Mouse (Mus musculus): ENCODE data around the gene Bsx. TPM values are rescaled to one million over a fixed set of nuclear protein-coding genes. Genes with fewer than 3 reads are reported as not detected.

Gene Bsx
- polyA plus RNA-seq, 1 experiment from 2014 or later: 0.14 TPM

DNA sequence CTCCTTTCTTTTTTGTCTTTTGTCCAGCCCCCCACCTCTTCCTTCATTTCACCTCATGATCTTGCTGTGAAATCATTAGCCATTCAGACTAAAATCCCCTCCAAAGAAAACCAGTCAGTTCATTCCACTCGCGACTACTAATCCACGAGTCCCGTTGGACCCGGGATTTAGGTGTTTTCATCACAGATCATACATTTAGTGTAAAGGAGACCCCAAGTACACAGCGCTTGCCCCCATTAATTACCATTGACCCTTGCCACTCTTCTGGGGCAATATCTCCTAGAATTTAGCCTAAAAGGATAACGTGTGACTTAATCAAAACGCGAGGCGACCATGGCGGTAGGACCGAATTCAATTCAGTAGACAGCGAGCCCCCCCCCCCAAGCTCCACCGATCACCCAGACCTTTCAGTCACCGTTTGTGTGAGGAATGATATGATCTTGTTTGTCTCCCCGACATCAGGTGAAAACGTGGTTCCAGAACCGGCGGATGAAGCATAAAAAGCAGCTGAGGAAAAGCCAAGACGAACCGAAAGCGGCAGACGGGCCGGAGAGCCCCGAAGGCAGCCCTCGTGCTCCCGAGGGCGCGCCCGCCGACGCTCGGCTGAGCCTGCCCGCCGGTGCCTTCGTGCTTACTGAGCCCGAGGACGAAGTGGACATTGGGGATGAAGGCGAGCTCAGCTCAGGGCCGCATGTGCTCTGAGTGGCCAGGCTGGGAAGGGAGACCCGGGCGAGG, 3.4 kb downstream of the Bsx start:
- no peak for DNase-seq (ENCODE audit: low spot score)
- Histone ChIP-seq H3K9me3 (replicated peaks; ENCODE audit: control insufficient read depth, low read length) (no peaks in the 10 kb centered on the region), H3K4me1 (ENCODE audit: control insufficient read depth, insufficient read depth, low read length) (no peaks in the 10 kb centered on the region; the same call in 1 of the 2 replicates), H3K27me3 (ENCODE audit: control insufficient read depth, insufficient read depth, low read length) (peaks cover 73% of the 10 kb centered on the region), H3K36me3 (replicated peaks; ENCODE audit: control insufficient read depth, insufficient read depth, low read depth, low read length) (no peaks in the 10 kb centered on the region), H3K9ac (replicated peaks; ENCODE audit: low read length) (no peak overlapping the region), H3K4me3 (ENCODE audit: low read depth, low read length) (no peak overlapping the region), H3K27ac (replicated peaks; ENCODE audit: low read depth, low read length) (no peak overlapping the region), H3K4me2 (ENCODE audit: low read depth, low read length) (peak overlapping the region; percentile 13; the same call in 1 of the 2 replicates)
- no peak for ATAC-seq (replicated peaks; ENCODE audit: insufficient number of reproducible peaks, low FRiP score, low TSS enrichment, low read depth)
- WGBS: 1% methylated on average over 42 of the region's 42 CpGs

DNA sequence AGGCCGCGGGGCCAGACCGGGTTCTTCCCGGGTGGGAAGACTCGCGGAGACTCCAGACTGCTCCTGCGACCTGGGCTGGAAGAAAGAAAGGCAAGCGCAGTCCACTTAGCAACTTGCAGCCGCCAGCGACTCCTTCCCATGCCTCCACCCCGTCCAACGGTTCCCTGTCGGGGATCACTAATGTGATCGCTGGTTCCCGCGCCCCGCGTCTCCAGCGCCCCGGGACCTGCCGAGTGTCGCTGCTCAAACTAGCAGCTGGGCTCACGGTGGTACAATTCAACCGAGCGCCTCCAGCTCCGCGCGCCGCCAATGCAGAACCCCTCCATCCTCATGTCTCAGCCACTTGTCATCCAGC, 3.9 kb downstream of the Bsx start:
- H3K27me3 ChIP-seq (ENCODE audit: control insufficient read depth, insufficient read depth, low read length): peaks cover 67% of the 10 kb centered on the region
- H3K4me3 ChIP-seq (ENCODE audit: low read depth, low read length): 0 out of 2 replicates have a peak overlapping the region, but pooled peaks have one; percentile 3
- no peak for ATAC-seq (replicated peaks; ENCODE audit: insufficient number of reproducible peaks, low FRiP score, low TSS enrichment, low read depth)
- no peak overlapping the region for H3K9ac ChIP-seq (replicated peaks; ENCODE audit: low read length)
- H3K4me1 ChIP-seq (ENCODE audit: control insufficient read depth, insufficient read depth, low read length): no peaks in the 10 kb centered on the region; the same call in 1 of the 2 replicates
- no peak overlapping the region for H3K27ac ChIP-seq (replicated peaks; ENCODE audit: low read depth, low read length)
- DNase-seq (ENCODE audit: low spot score): no peak
- no peaks in the 10 kb centered on the region for H3K9me3 ChIP-seq (replicated peaks; ENCODE audit: control insufficient read depth, low read length)
- peak overlapping the region; percentile 13; the same call in 1 of the 2 replicates for H3K4me2 ChIP-seq (ENCODE audit: low read depth, low read length)
- WGBS: under 1% methylated on average over 27 of the region's 29 CpGs
- H3K36me3 ChIP-seq (replicated peaks; ENCODE audit: control insufficient read depth, insufficient read depth, low read depth, low read length): no peaks in the 10 kb centered on the region

DNA sequence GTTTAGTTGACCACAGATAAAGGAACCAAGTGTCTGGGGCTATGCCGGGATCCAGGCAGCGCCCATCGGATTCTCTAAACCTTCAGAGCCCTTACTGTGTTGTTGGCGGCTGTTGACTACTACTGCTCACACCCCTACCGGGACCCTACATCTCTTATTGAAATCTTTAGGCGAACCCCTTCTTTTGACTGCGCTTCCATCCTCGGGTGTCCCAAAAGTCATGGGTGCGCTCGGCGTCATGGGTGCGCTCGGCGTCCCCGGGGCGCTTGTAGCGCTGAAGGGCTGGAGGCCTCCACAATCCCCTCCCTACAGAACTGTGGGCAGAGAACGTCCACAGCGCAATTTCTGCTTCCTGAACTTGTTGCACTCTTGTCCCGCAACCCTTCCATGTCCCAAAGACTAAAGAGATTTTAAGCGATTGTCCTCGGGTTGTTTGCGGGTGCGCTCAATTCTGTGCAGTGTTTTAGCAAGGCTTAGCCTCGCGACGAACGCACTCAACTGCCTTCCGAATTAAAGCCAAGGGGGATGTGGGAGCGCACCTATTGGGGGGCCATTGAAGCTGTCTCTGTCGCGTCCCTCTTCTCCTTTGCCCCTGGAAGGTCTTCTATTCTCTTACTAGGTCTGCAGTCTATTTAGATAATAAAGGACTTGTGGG, 4.5 kb downstream of the Bsx start:
- 1% methylated on average over 32 of the region's 32 CpGs for WGBS
- no peak for DNase-seq (ENCODE audit: low spot score)

DNA sequence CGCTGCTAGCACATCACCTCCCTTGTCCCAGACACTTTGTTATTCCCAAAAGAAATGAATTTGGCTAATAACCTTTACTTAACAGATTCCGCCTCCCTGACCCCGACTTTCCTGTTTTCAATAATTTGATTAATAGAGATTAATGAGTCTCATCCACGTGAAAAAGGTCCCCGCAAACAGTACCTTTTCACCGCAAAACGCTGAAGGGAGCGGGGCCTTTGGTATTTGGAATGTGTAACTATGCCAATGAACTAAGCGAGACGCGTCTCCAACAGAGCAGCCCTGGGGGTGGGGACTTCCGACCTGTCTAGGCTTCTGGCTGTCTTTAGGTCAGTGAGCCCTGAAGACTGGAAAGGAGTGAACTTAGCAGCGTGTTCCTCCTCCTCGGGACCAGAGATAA, 5.1 kb downstream of the Bsx start:
- no peaks in the 10 kb centered on the region; the same call in 1 of the 2 replicates for H3K4me1 ChIP-seq (ENCODE audit: control insufficient read depth, insufficient read depth, low read length)
- under 1% methylated on average over 14 of the region's 14 CpGs for WGBS
- no peaks in the 10 kb centered on the region for H3K9me3 ChIP-seq (replicated peaks; ENCODE audit: control insufficient read depth, low read length)
- ATAC-seq (replicated peaks; ENCODE audit: insufficient number of reproducible peaks, low FRiP score, low TSS enrichment, low read depth) (no peak), DNase-seq (ENCODE audit: low spot score) (no peak)
- H3K27me3 ChIP-seq (ENCODE audit: control insufficient read depth, insufficient read depth, low read length): peaks cover 58% of the 10 kb centered on the region
- no peak overlapping the region for H3K27ac ChIP-seq (replicated peaks; ENCODE audit: low read depth, low read length)
- H3K9ac ChIP-seq (replicated peaks; ENCODE audit: low read length): no peak overlapping the region
- H3K4me2 ChIP-seq (ENCODE audit: low read depth, low read length): no peak overlapping the region
- no peak overlapping the region for H3K4me3 ChIP-seq (ENCODE audit: low read depth, low read length)
- no peaks in the 10 kb centered on the region for H3K36me3 ChIP-seq (replicated peaks; ENCODE audit: control insufficient read depth, insufficient read depth, low read depth, low read length)

More for the DNA sequence above, 4.5 kb downstream of the Bsx start:
- no peak overlapping the region for H3K4me2 ChIP-seq (ENCODE audit: low read depth, low read length)
- H3K27ac ChIP-seq (replicated peaks; ENCODE audit: low read depth, low read length): no peak overlapping the region
- H3K9me3 ChIP-seq (replicated peaks; ENCODE audit: control insufficient read depth, low read length): no peaks in the 10 kb centered on the region
- H3K4me3 ChIP-seq (ENCODE audit: low read depth, low read length): 0 out of 2 replicates have a peak overlapping the region, but pooled peaks have one; percentile 3
- no peaks in the 10 kb centered on the region for H3K36me3 ChIP-seq (replicated peaks; ENCODE audit: control insufficient read depth, insufficient read depth, low read depth, low read length)
- no peak overlapping the region for H3K9ac ChIP-seq (replicated peaks; ENCODE audit: low read length)
- peaks cover 62% of the 10 kb centered on the region for H3K27me3 ChIP-seq (ENCODE audit: control insufficient read depth, insufficient read depth, low read length)
- no peaks in the 10 kb centered on the region; the same call in 1 of the 2 replicates for H3K4me1 ChIP-seq (ENCODE audit: control insufficient read depth, insufficient read depth, low read length)
- ATAC-seq (replicated peaks; ENCODE audit: insufficient number of reproducible peaks, low FRiP score, low TSS enrichment, low read depth): no peak

DNA sequence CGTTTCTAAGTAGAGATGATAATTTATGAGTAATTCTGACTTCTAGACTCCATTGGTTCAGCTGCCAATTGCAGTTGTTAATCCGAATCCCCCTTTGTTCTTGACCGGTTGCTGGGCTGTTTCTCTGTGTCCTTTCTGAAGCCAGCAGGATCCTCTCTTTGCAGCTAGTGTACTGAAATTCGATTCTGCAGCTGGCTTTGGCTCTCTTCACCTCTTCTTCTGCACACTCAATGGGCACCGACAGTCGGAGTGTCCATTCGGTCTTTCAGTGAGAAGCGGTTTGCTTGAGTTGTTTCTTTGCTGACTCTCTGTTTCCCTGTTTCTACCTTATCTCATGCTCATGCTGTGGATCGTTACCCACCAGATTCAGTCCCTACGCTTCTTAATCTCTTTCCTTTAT, 11.7 kb downstream of the Bsx start:
- Histone ChIP-seq H3K4me2 (ENCODE audit: low read depth, low read length) (no peak overlapping the region), H3K4me1 (ENCODE audit: control insufficient read depth, insufficient read depth, low read length) (no peaks in the 10 kb centered on the region), H3K4me3 (ENCODE audit: low read depth, low read length) (no peak overlapping the region), H3K9ac (replicated peaks; ENCODE audit: low read length) (no peak overlapping the region), H3K27ac (replicated peaks; ENCODE audit: low read depth, low read length) (no peak overlapping the region), H3K9me3 (replicated peaks; ENCODE audit: control insufficient read depth, low read length) (no peaks in the 10 kb centered on the region), H3K27me3 (ENCODE audit: control insufficient read depth, insufficient read depth, low read length) (no peaks in the 10 kb centered on the region; the same call in none of the 2 replicates), H3K36me3 (replicated peaks; ENCODE audit: control insufficient read depth, insufficient read depth, low read depth, low read length) (no peaks in the 10 kb centered on the region)
- ATAC-seq (replicated peaks; ENCODE audit: insufficient number of reproducible peaks, low FRiP score, low TSS enrichment, low read depth) (no peak), DNase-seq (ENCODE audit: low spot score) (no peak)
- 48% methylated on average over 10 of the region's 10 CpGs for whole genome bisulfite sequencing

DNA sequence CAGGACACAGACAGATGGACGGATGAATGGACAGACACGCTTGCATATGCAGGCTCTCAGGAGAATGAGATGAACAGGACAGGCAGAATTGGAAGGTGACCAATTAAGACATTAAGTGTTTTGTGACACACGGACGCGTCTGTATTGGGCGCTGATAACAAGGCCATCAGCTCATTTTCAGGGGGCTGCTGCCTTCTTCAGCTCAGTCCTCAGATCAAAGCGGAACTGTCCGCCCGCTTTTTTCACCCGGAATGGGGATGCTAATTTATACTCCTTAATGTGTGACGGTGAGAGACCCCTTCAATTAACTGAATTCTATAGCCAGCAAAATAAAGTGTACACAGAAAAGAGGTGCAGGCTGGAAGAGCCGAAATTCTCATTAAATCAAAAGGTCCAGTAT, 15.5 kb downstream of the Bsx start:
- no peak overlapping the region for H3K4me3 ChIP-seq (ENCODE audit: low read depth, low read length)
- H3K4me1 ChIP-seq (ENCODE audit: control insufficient read depth, insufficient read depth, low read length): no peaks in the 10 kb centered on the region
- no peak overlapping the region for H3K27ac ChIP-seq (replicated peaks; ENCODE audit: low read depth, low read length)
- H3K9me3 ChIP-seq (replicated peaks; ENCODE audit: control insufficient read depth, low read length): no peaks in the 10 kb centered on the region
- ATAC-seq (replicated peaks; ENCODE audit: insufficient number of reproducible peaks, low FRiP score, low TSS enrichment, low read depth) (no peak), DNase-seq (ENCODE audit: low spot score) (no peak)
- no peaks in the 10 kb centered on the region for H3K36me3 ChIP-seq (replicated peaks; ENCODE audit: control insufficient read depth, insufficient read depth, low read depth, low read length)
- no peaks in the 10 kb centered on the region for H3K27me3 ChIP-seq (ENCODE audit: control insufficient read depth, insufficient read depth, low read length)
- H3K9ac ChIP-seq (replicated peaks; ENCODE audit: low read length): no peak overlapping the region
- H3K4me2 ChIP-seq (ENCODE audit: low read depth, low read length): no peak overlapping the region
- 60% methylated on average over 12 of the region's 12 CpGs for WGBS

DNA sequence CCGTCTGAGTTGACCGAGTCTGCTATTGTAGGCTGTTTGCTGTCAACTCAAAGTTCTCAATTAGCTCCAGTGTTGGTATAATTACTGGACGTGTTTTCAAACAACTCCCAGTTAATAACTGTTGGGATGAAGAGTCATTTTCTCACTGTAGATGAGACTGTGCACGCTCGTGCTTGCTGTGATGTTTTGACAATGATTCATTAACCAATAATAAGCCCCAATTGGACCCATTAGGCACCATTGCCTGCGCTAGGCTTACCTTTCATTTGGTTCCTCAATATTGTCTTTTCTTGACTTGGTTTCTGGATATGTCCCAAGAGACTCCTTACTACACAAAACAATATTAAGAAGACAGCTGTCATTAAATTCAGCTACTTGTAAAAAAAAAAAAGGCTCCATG, 18.5 kb downstream of the Bsx start:
- Histone ChIP-seq H3K4me1 (ENCODE audit: control insufficient read depth, insufficient read depth, low read length) (no peaks in the 10 kb centered on the region), H3K9me3 (replicated peaks; ENCODE audit: control insufficient read depth, low read length) (no peaks in the 10 kb centered on the region), H3K9ac (replicated peaks; ENCODE audit: low read length) (no peak overlapping the region), H3K4me2 (ENCODE audit: low read depth, low read length) (no peak overlapping the region), H3K27ac (replicated peaks; ENCODE audit: low read depth, low read length) (no peak overlapping the region), H3K27me3 (ENCODE audit: control insufficient read depth, insufficient read depth, low read length) (no peaks in the 10 kb centered on the region), H3K36me3 (replicated peaks; ENCODE audit: control insufficient read depth, insufficient read depth, low read depth, low read length) (no peaks in the 10 kb centered on the region), H3K4me3 (ENCODE audit: low read depth, low read length) (no peak overlapping the region)
- DNase-seq (ENCODE audit: low spot score) (no peak), ATAC-seq (replicated peaks; ENCODE audit: insufficient number of reproducible peaks, low FRiP score, low TSS enrichment, low read depth) (no peak)
- WGBS: 65% methylated on average over 6 of the region's 6 CpGs

DNA sequence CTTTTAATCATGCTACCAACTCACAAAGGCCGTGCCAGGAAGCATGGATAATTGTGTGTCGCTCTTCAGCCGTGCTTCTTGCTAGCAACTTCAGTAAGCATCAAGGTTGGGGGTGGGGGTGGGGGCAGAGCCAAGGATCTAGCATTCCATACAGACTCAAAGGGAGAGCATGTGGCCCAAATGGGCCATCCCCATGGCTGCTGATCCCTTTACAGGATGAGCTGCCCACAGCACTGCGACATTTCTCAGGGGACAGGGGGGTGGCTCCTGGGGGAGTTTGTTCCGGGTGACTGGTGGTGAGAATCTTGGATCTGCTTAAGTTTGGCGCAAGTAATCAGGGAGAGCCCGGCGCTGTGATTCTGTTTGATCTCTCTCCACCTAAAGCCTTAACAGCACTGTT, 33.5 kb downstream of the Bsx start:
- no peak for DNase-seq (ENCODE audit: low spot score)
- H3K27ac ChIP-seq (replicated peaks; ENCODE audit: low read depth, low read length): no peak overlapping the region
- no peak overlapping the region for H3K4me3 ChIP-seq (ENCODE audit: low read depth, low read length)
- H3K4me2 ChIP-seq (ENCODE audit: low read depth, low read length): no peak overlapping the region
- no peaks in the 10 kb centered on the region for H3K9me3 ChIP-seq (replicated peaks; ENCODE audit: control insufficient read depth, low read length)
- ATAC-seq (replicated peaks; ENCODE audit: insufficient number of reproducible peaks, low FRiP score, low TSS enrichment, low read depth): no peak
- H3K27me3 ChIP-seq (ENCODE audit: control insufficient read depth, insufficient read depth, low read length): no peaks in the 10 kb centered on the region
- no peak overlapping the region for H3K9ac ChIP-seq (replicated peaks; ENCODE audit: low read length)
- no peaks in the 10 kb centered on the region for H3K4me1 ChIP-seq (ENCODE audit: control insufficient read depth, insufficient read depth, low read length)
- H3K36me3 ChIP-seq (replicated peaks; ENCODE audit: control insufficient read depth, insufficient read depth, low read depth, low read length): no peaks in the 10 kb centered on the region
- WGBS: 25% methylated on average over 8 of the region's 8 CpGs
